Mouse (Mus musculus) B cell, adult 2 months (primary cell): Measurements from ENCODE around the gene Glt1d1.
"Not testable (repeated sequence)": the region's sequence is repeated elsewhere in the genome, so short reads cannot be mapped to it uniquely, and the experiment has no call there.

Experiments
- DNase-seq, 2 experiments: peaks; one replicate each; pipeline ENCODE4 v3.0.0; 2022

Gene Glt1d1

GRCm38 (mm10) chr5:127700156-127700555 is 68.1 kb downstream of the Glt1d1 start:
- no peak for DNase-seq

GRCm38 (mm10) chr5:127703609-127704180 is 71.6 kb downstream of the Glt1d1 start:
- no peak for DNase-seq

- DNase-seq = no peak
Measured at GRCm38 (mm10) chr5:127705225-127705624, 73.2 kb downstream of the Glt1d1 start.

- DNase-seq = no peak
Measured at GRCm38 (mm10) chr5:127705976-127706375, 73.9 kb downstream of the Glt1d1 start.

GRCm38 (mm10) chr5:127708143-127708542 is 76.1 kb downstream of the Glt1d1 start:
- no peak for DNase-seq

GRCm38 (mm10) chr5:127714783-127715704 is 83.0 kb downstream of the Glt1d1 start:
- DNase-seq = no peak

- DNase-seq = no peak
Measured at GRCm38 (mm10) chr5:127720591-127721379, 88.7 kb downstream of the Glt1d1 start.

GRCm38 (mm10) chr5:127722171-127722570 is 90.1 kb downstream of the Glt1d1 start:
- not testable (repeated sequence) for DNase-seq

- DNase-seq = no peak
Measured at GRCm38 (mm10) chr5:127730351-127730750, 98.3 kb downstream of the Glt1d1 start.

GRCm38 (mm10) chr5:127741331-127741730 is 109.3 kb downstream of the Glt1d1 start:
- DNase-seq = no peak

GRCm38 (mm10) chr5:127749540-127749939 is 117.5 kb downstream of the Glt1d1 start:
- DNase-seq = not testable (repeated sequence)

- no peak for DNase-seq
Measured at GRCm38 (mm10) chr5:127751262-127751975, 119.4 kb downstream of the Glt1d1 start.

GRCm38 (mm10) chr5:127755594-127755993 is 123.5 kb downstream of the Glt1d1 start:
- no peak for DNase-seq

GRCm38 (mm10) chr5:127756011-127756410 is 123.9 kb downstream of the Glt1d1 start:
- no peak for DNase-seq

- DNase-seq = no peak
Measured at GRCm38 (mm10) chr5:127756671-127757423, 124.8 kb downstream of the Glt1d1 start.

- no peak for DNase-seq
Measured at GRCm38 (mm10) chr5:127758576-127758975, 126.5 kb downstream of the Glt1d1 start.
